Mouse (Mus musculus): ENCODE results near the gene Phlpp1. TPM values are rescaled to one million over a fixed set of nuclear protein-coding genes. Genes with fewer than 3 reads are reported as not detected.

Gene Phlpp1
- total and polyA plus RNA-seq, 3 experiments: 14.8 to 38.4 (median 20.9) TPM

DNA sequence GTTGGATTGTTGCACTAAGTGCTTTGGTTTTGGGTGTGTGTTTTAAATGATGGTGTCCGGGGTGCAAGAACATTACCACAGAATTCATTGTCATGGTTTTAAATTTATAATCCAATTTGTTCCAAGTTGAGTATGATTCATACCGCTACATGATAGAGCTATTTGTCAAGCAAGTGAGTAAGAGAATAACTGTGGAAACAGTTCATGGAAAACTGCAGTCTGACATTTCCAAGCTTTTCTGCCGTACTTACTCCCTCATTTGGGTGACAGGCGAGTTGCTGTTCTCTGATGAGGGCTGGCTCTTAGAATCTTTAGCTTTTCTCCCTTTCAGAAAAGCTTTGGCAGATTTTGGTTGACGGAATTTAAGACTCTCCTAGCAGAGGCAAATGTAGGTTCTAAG lies 117.5 kb downstream of the Phlpp1 start:
- H3K4me3 ChIP-seq (replicated peaks in 1 of 3; ENCODE audit: low read depth in 2 of 3, low read length in 2 of 3, poor library complexity in 1 of 3): no peak overlapping the region
- no peaks in the 10 kb centered on the region for H3K27me3 ChIP-seq (replicated peaks)
- H3K9ac ChIP-seq (ENCODE audit: insufficient read depth, low read depth): no peak overlapping the region
- DNase-seq (ENCODE audit: extremely low read depth): no peak
- H3K36me3 ChIP-seq (replicated peaks in 1 of 2; ENCODE audit: control insufficient read depth in 1 of 2, insufficient read depth in 1 of 2, low read length in 1 of 2): peaks cover 13 to 48% of the 10 kb centered on the region in 2 experiments
- dilution Hi-C loops (cut with MboI; ENCODE audit: extremely low pct_ligation_motif_present, extremely low pct_unique_long_range_greater_than_20kb, low sequenced_read_pairs): no loop called here
- no peak overlapping the region for H3K27ac ChIP-seq (ENCODE audit: insufficient read depth, low read depth)
- in situ Hi-C loops (cut with MboI; ENCODE audit: low pct_ligation_motif_present, low pct_unique_long_range_greater_than_20kb, low sequenced_read_pairs): no loop called here
- H3K79me2 ChIP-seq (replicated peaks; ENCODE audit: control insufficient read depth, extremely low read depth, insufficient read depth, poor library complexity, severe bottlenecking): no peaks in the 10 kb centered on the region; the same call in 1 of the 2 replicates
- no peak for TF ChIP-seq ZKSCAN1 (IDR thresholded peaks at IDR 0.05; ENCODE audit: borderline replicate concordance, low read depth, low read length)
- no peak for TF ChIP-seq UBTF (IDR thresholded peaks at IDR 0.05; ENCODE audit: low read depth, low read length)
- no peak for TF ChIP-seq ZC3H11A (IDR thresholded peaks at IDR 0.05; ENCODE audit: low read depth, low read length)
- TF ChIP-seq CTCF (conservative IDR thresholded peaks at IDR 0.05 in 1 of 2, IDR thresholded peaks at IDR 0.05 in 1 of 2; ENCODE audit: low read depth in 2 of 2, low read length in 2 of 2): no peak
- no peak for TF ChIP-seq ELF1 (IDR thresholded peaks at IDR 0.05; ENCODE audit: low read depth, low read length)
- no peak for TF ChIP-seq JUND (conservative IDR thresholded peaks at IDR 0.05; ENCODE audit: low read depth, low read length)
- TF ChIP-seq MAZ (IDR thresholded peaks at IDR 0.05; ENCODE audit: low read depth, low read length): no peak
- TF ChIP-seq JUN (IDR thresholded peaks at IDR 0.05; ENCODE audit: insufficient read depth, low read depth, low read length): no peak
- no peak for TF ChIP-seq E2F4 (IDR thresholded peaks at IDR 0.05; ENCODE audit: insufficient replicate concordance, low read depth, low read length)
- no peak for TF ChIP-seq CHD2 (IDR thresholded peaks at IDR 0.05; ENCODE audit: low read length)
- no peak for TF ChIP-seq RAD21 (IDR thresholded peaks at IDR 0.05; ENCODE audit: low read depth, low read length)
- TF ChIP-seq USF1 (IDR thresholded peaks at IDR 0.05; ENCODE audit: low read depth, low read length): no peak
- TF ChIP-seq GABPA (IDR thresholded peaks at IDR 0.05; ENCODE audit: insufficient replicate concordance, low read depth, low read length): no peak
- no peak overlapping the region for H3K4me2 ChIP-seq (ENCODE audit: insufficient read depth, low read depth, poor library complexity, severe bottlenecking)
- H3K9me3 ChIP-seq (replicated peaks; ENCODE audit: low read length): no peaks in the 10 kb centered on the region
- H3K4me1 ChIP-seq (ENCODE audit: control insufficient read depth in 1 of 2, insufficient read depth in 2 of 2): peaks cover 3 to 50% of the 10 kb centered on the region in 2 experiments; a peak in 3 of 4 replicates

DNA sequence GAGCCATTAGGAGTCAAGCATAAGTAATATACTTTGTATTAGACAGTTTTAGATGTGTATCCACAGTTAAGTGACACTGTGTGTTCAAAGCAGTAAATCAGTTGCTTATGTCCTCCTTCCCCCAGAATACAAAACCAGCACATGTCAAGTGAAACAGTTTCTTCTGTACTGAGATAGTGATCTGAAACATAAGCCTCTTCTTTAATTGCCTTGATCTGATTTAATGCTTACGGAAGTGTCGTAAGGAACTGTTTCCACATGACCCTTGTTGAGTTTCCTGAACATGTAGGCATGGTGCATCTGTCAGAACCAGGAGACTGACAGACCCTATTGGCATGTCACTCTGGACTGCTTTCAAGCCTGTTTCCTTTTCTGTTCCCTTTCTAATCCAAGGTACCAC lies 118.0 kb downstream of the Phlpp1 start:
- no peak overlapping the region for H3K27ac ChIP-seq (ENCODE audit: insufficient read depth, low read depth)
- H3K4me1 ChIP-seq (ENCODE audit: control insufficient read depth in 1 of 2, insufficient read depth in 2 of 2): peaks cover 3 to 50% of the 10 kb centered on the region in 2 experiments; a peak in 3 of 4 replicates
- no peaks in the 10 kb centered on the region; the same call in 1 of the 2 replicates for H3K79me2 ChIP-seq (replicated peaks; ENCODE audit: control insufficient read depth, extremely low read depth, insufficient read depth, poor library complexity, severe bottlenecking)
- no peaks in the 10 kb centered on the region for H3K27me3 ChIP-seq (replicated peaks)
- dilution Hi-C loops (cut with MboI; ENCODE audit: extremely low pct_ligation_motif_present, extremely low pct_unique_long_range_greater_than_20kb, low sequenced_read_pairs): no loop called here
- no peak overlapping the region for H3K4me3 ChIP-seq (replicated peaks in 1 of 3; ENCODE audit: low read depth in 2 of 3, low read length in 2 of 3, poor library complexity in 1 of 3)
- no peak for DNase-seq (ENCODE audit: extremely low read depth)
- H3K36me3 ChIP-seq (replicated peaks in 1 of 2; ENCODE audit: control insufficient read depth in 1 of 2, insufficient read depth in 1 of 2, low read length in 1 of 2): peaks cover 13 to 47% of the 10 kb centered on the region in 2 experiments
- no peak for TF ChIP-seq IRF4 (IDR thresholded peaks at IDR 0.05; ENCODE audit: low read depth, low read length)
- in situ Hi-C loops (cut with MboI; ENCODE audit: low pct_ligation_motif_present, low pct_unique_long_range_greater_than_20kb, low sequenced_read_pairs): no loop called here
- H3K9me3 ChIP-seq (replicated peaks; ENCODE audit: low read length): no peaks in the 10 kb centered on the region
- no peak overlapping the region for H3K9ac ChIP-seq (ENCODE audit: insufficient read depth, low read depth)
- H3K4me2 ChIP-seq (ENCODE audit: insufficient read depth, low read depth, poor library complexity, severe bottlenecking): no peak overlapping the region

All from CH12.LX (cell line).